Mouse (Mus musculus): ENCODE data around the gene Tmem204. TPM values are rescaled to one million over a fixed set of nuclear protein-coding genes. Genes with fewer than 3 reads are reported as not detected.

Gene Tmem204
- polyA plus RNA-seq, 1 experiment from 2014 or later = 11.4 TPM

GRCm38 (mm10) chr17:25101338-25101737 lies 17.9 kb upstream of the Tmem204 start:
- Histone ChIP-seq H3K4me1 (ENCODE audit: control insufficient read depth, insufficient read depth, low read length) (no peaks in the 10 kb centered on the region), H3K4me3 (ENCODE audit: low read depth, low read length) (no peak overlapping the region), H3K9me3 (ENCODE audit: control insufficient read depth, low read length) (no peaks in the 10 kb centered on the region), H3K4me2 (ENCODE audit: low read depth) (no peak overlapping the region), H3K9ac (ENCODE audit: low read length) (no peak overlapping the region), H3K36me3 (ENCODE audit: control insufficient read depth, insufficient read depth, low read length) (peaks cover 22% of the 10 kb centered on the region), H3K27ac (ENCODE audit: low read depth, low read length) (no peak overlapping the region), H3K27me3 (ENCODE audit: control insufficient read depth, insufficient read depth, low read length) (no peaks in the 10 kb centered on the region)
- ATAC-seq (ENCODE audit: insufficient read depth, low FRiP score, low TSS enrichment) (no peak), DNase-seq (ENCODE audit: low spot score) (no peak)
- WGBS = 96% methylated on average over 11 of the region's 11 CpGs

DNA sequence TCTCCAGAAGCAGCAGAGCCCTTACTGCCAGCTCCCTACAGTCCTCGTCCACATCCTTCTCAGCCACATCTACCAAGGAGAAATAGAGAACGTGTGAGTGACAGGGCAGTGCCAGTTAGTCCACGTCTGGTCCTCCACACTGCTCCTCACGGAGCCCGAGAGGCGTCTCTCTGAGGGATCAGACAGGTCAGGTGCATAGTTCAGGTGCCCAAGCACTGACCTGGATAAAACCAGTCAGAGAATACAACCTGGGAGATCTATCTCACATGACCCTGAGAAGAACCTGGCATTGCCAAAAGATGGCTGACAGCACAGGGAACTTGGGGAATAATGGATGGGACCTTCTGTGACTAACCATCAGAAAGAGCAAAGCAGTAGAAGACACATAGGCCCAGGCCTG lies 16.7 kb upstream of the Tmem204 start:
- DNase-seq (ENCODE audit: low spot score) (no peak), ATAC-seq (ENCODE audit: insufficient read depth, low FRiP score, low TSS enrichment) (no peak)
- Histone ChIP-seq H3K36me3 (ENCODE audit: control insufficient read depth, insufficient read depth, low read length) (peaks cover 20% of the 10 kb centered on the region), H3K4me2 (ENCODE audit: low read depth) (no peak overlapping the region), H3K27me3 (ENCODE audit: control insufficient read depth, insufficient read depth, low read length) (no peaks in the 10 kb centered on the region), H3K9me3 (ENCODE audit: control insufficient read depth, low read length) (no peaks in the 10 kb centered on the region), H3K27ac (ENCODE audit: low read depth, low read length) (no peak overlapping the region), H3K4me3 (ENCODE audit: low read depth, low read length) (no peak overlapping the region), H3K4me1 (ENCODE audit: control insufficient read depth, insufficient read depth, low read length) (no peaks in the 10 kb centered on the region), H3K9ac (ENCODE audit: low read length) (no peak overlapping the region)
- 92% methylated on average over 6 of the region's 6 CpGs for WGBS

- H3K4me2 ChIP-seq (ENCODE audit: low read depth) = no peak overlapping the region
- no peak overlapping the region for H3K27ac ChIP-seq (ENCODE audit: low read depth, low read length)
- H3K36me3 ChIP-seq (ENCODE audit: control insufficient read depth, insufficient read depth, low read length) = peaks cover 15% of the 10 kb centered on the region
- H3K4me3 ChIP-seq (ENCODE audit: low read depth, low read length) = no peak overlapping the region
- no peak for DNase-seq (ENCODE audit: low spot score)
- WGBS = 90% methylated on average over 2 of the region's 2 CpGs
- H3K9ac ChIP-seq (ENCODE audit: low read length) = no peak overlapping the region
- no peak for ATAC-seq (ENCODE audit: insufficient read depth, low FRiP score, low TSS enrichment)
- no peaks in the 10 kb centered on the region for H3K27me3 ChIP-seq (ENCODE audit: control insufficient read depth, insufficient read depth, low read length)
- H3K9me3 ChIP-seq (ENCODE audit: control insufficient read depth, low read length) = no peaks in the 10 kb centered on the region
- no peaks in the 10 kb centered on the region for H3K4me1 ChIP-seq (ENCODE audit: control insufficient read depth, insufficient read depth, low read length)
Observed at GRCm38 (mm10) chr17:25096221-25096620, 12.8 kb upstream of the Tmem204 start.

- DNase-seq (ENCODE audit: low spot score) (no peak), ATAC-seq (ENCODE audit: insufficient read depth, low FRiP score, low TSS enrichment) (no peak)
- 0 out of 2 replicates have a peak, but pooled peaks cover 2% of the 10 kb centered on the region for H3K36me3 ChIP-seq (ENCODE audit: control insufficient read depth, insufficient read depth, low read length)
- 94% methylated on average over 10 of the region's 10 CpGs for WGBS
- no peaks in the 10 kb centered on the region for H3K4me1 ChIP-seq (ENCODE audit: control insufficient read depth, insufficient read depth, low read length)
- no peaks in the 10 kb centered on the region for H3K9me3 ChIP-seq (ENCODE audit: control insufficient read depth, low read length)
- H3K27ac ChIP-seq (ENCODE audit: low read depth, low read length) = no peak overlapping the region
- H3K4me2 ChIP-seq (ENCODE audit: low read depth) = no peak overlapping the region
- H3K4me3 ChIP-seq (ENCODE audit: low read depth, low read length) = no peak overlapping the region
- H3K27me3 ChIP-seq (ENCODE audit: control insufficient read depth, insufficient read depth, low read length) = no peaks in the 10 kb centered on the region
- H3K9ac ChIP-seq (ENCODE audit: low read length) = no peak overlapping the region
Observed at GRCm38 (mm10) chr17:25090450-25090849, 7.1 kb upstream of the Tmem204 start.

DNA sequence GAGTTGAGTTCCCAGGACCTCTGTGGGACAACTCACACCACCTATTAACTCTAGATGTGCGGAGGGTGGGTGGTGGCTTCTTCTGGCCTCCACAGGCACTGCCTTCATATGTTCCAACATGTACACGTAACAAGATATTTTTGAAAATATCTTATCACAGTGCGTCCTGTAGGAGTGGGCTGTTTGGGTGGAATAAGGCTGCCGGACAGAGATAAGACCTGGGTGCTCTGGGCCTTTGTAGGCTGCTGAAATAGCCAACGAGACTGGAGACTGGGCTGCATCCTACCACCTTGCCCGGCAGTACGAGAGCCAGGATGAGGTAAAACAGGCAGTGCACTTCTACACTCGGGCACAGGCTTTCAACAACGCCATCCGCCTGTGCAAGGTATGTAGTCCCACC lies 5.8 kb upstream of the Tmem204 start:
- H3K4me1 ChIP-seq (ENCODE audit: control insufficient read depth, insufficient read depth, low read length) = no peaks in the 10 kb centered on the region
- no peak overlapping the region for H3K9ac ChIP-seq (ENCODE audit: low read length)
- no peak overlapping the region for H3K27ac ChIP-seq (ENCODE audit: low read depth, low read length)
- H3K27me3 ChIP-seq (ENCODE audit: control insufficient read depth, insufficient read depth, low read length) = no peaks in the 10 kb centered on the region
- H3K9me3 ChIP-seq (ENCODE audit: control insufficient read depth, low read length) = no peaks in the 10 kb centered on the region
- DNase-seq (ENCODE audit: low spot score) (no peak), ATAC-seq (ENCODE audit: insufficient read depth, low FRiP score, low TSS enrichment) (no peak)
- WGBS = 93% methylated on average over 10 of the region's 10 CpGs
- 0 out of 2 replicates have a peak, but pooled peaks cover 2% of the 10 kb centered on the region for H3K36me3 ChIP-seq (ENCODE audit: control insufficient read depth, insufficient read depth, low read length)
- no peak overlapping the region for H3K4me3 ChIP-seq (ENCODE audit: low read depth, low read length)
- no peak overlapping the region for H3K4me2 ChIP-seq (ENCODE audit: low read depth)

DNA sequence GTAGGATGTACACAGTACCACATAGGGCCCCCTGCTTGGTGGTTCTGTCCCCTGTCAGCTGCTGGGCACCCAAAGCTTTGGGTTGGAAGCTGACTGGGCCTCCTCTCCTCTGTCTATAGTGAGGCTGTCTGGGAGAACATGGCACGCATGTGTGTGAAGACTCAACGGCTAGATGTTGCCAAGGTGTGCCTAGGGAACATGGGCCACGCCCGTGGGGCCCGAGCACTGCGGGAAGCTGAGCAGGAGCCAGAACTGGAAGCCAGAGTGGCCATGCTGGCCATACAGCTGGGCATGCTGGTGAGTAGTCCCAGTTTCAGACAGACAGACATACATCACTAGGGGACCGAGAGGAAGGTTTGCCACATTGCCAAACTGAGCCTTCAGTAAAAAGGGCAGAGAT lies 3.3 kb upstream of the Tmem204 start:
- DNase-seq (ENCODE audit: low spot score) (no peak), ATAC-seq (ENCODE audit: insufficient read depth, low FRiP score, low TSS enrichment) (no peak)
- H3K4me1 ChIP-seq (ENCODE audit: control insufficient read depth, insufficient read depth, low read length) = no peaks in the 10 kb centered on the region
- no peak overlapping the region for H3K4me3 ChIP-seq (ENCODE audit: low read depth, low read length)
- no peaks in the 10 kb centered on the region for H3K9me3 ChIP-seq (ENCODE audit: control insufficient read depth, low read length)
- H3K36me3 ChIP-seq (ENCODE audit: control insufficient read depth, insufficient read depth, low read length) = 0 out of 2 replicates have a peak, but pooled peaks cover 2% of the 10 kb centered on the region
- H3K9ac ChIP-seq (ENCODE audit: low read length) = no peak overlapping the region
- 92% methylated on average over 7 of the region's 7 CpGs for WGBS
- H3K27ac ChIP-seq (ENCODE audit: low read depth, low read length) = no peak overlapping the region
- H3K4me2 ChIP-seq (ENCODE audit: low read depth) = no peak overlapping the region
- no peaks in the 10 kb centered on the region for H3K27me3 ChIP-seq (ENCODE audit: control insufficient read depth, insufficient read depth, low read length)

GRCm38 (mm10) chr17:25084835-25085385 lies 1.5 kb upstream of the Tmem204 start:
- DNase-seq (ENCODE audit: low spot score) (no peak), ATAC-seq (ENCODE audit: insufficient read depth, low FRiP score, low TSS enrichment) (no peak)
- no peak overlapping the region for H3K27ac ChIP-seq (ENCODE audit: low read depth, low read length)

DNA sequence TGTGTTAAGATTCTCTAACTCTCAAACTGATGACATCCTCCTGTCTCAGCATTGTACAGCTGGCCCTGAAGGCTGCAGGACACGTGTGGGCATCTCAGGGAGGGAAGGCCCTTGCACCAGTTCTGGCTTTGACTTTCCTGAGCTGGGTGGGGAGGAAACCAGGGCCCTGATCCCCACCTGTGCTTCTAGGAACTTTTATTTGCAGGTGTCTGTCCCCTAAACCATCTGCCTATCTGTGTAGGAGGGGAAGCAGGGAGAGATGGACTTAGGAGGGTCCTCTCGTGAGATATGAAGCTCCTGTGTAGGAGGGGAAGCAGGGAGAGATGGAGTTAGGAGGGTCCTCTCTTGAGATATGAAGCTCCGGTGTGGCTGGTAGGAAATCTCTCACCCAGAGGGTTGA lies 504 bp downstream of the Tmem204 start:
- no peaks in the 10 kb centered on the region for H3K27me3 ChIP-seq (ENCODE audit: control insufficient read depth, insufficient read depth, low read length)
- ATAC-seq (ENCODE audit: insufficient read depth, low FRiP score, low TSS enrichment) (no peak), DNase-seq (ENCODE audit: low spot score) (no peak)
- no peak overlapping the region for H3K4me3 ChIP-seq (ENCODE audit: low read depth, low read length)
- H3K9me3 ChIP-seq (ENCODE audit: control insufficient read depth, low read length) = no peaks in the 10 kb centered on the region
- no peak overlapping the region for H3K27ac ChIP-seq (ENCODE audit: low read depth, low read length)
- H3K4me1 ChIP-seq (ENCODE audit: control insufficient read depth, insufficient read depth, low read length) = no peaks in the 10 kb centered on the region
- 62% methylated on average over 3 of the region's 3 CpGs for WGBS
- no peak overlapping the region for H3K4me2 ChIP-seq (ENCODE audit: low read depth)
- H3K36me3 ChIP-seq (ENCODE audit: control insufficient read depth, insufficient read depth, low read length) = no peaks in the 10 kb centered on the region
- H3K9ac ChIP-seq (ENCODE audit: low read length) = no peak overlapping the region

More at GRCm38 (mm10) chr17:25084835-25085385, 1.5 kb upstream of the Tmem204 start:
- Histone ChIP-seq H3K9me3 (ENCODE audit: control insufficient read depth, low read length) (no peaks in the 10 kb centered on the region), H3K4me3 (ENCODE audit: low read depth, low read length) (no peak overlapping the region), H3K4me1 (ENCODE audit: control insufficient read depth, insufficient read depth, low read length) (no peaks in the 10 kb centered on the region), H3K4me2 (ENCODE audit: low read depth) (no peak overlapping the region), H3K9ac (ENCODE audit: low read length) (no peak overlapping the region), H3K27me3 (ENCODE audit: control insufficient read depth, insufficient read depth, low read length) (no peaks in the 10 kb centered on the region), H3K36me3 (ENCODE audit: control insufficient read depth, insufficient read depth, low read length) (0 out of 2 replicates have a peak, but pooled peaks cover 2% of the 10 kb centered on the region)
- 73% methylated on average over 13 of the region's 13 CpGs for WGBS

GRCm38 (mm10) chr17:25082081-25082847 lies 1.1 kb downstream of the Tmem204 start:
- DNase-seq (ENCODE audit: low spot score) = no peak
- ATAC-seq (ENCODE audit: insufficient read depth, low FRiP score, low TSS enrichment) = no peak

More at GRCm38 (mm10) chr17:25082081-25082847, 1.1 kb downstream of the Tmem204 start:
- 74% methylated on average over 14 of the region's 14 CpGs for WGBS
- Histone ChIP-seq H3K4me1 (ENCODE audit: control insufficient read depth, insufficient read depth, low read length) (no peaks in the 10 kb centered on the region), H3K27ac (ENCODE audit: low read depth, low read length) (no peak overlapping the region), H3K27me3 (ENCODE audit: control insufficient read depth, insufficient read depth, low read length) (no peaks in the 10 kb centered on the region), H3K9me3 (ENCODE audit: control insufficient read depth, low read length) (no peaks in the 10 kb centered on the region), H3K36me3 (ENCODE audit: control insufficient read depth, insufficient read depth, low read length) (no peaks in the 10 kb centered on the region), H3K9ac (ENCODE audit: low read length) (no peak overlapping the region), H3K4me2 (ENCODE audit: low read depth) (no peak overlapping the region), H3K4me3 (ENCODE audit: low read depth, low read length) (no peak overlapping the region)

Data from neural tube, embryonic 11.5 days (tissue).